Mouse (Mus musculus): ENCODE data around the gene Gm13285.

- no peak for TF ChIP-seq GABPA (IDR thresholded peaks at IDR 0.05; ENCODE audit: low read depth, low read length)
- no peak for TF ChIP-seq CTCF (IDR thresholded peaks at IDR 0.05 in 2 of 3, conservative IDR thresholded peaks at IDR 0.05 in 1 of 3; ENCODE audit: control insufficient read depth in 1 of 3, insufficient read depth in 1 of 3, low read depth in 2 of 3, low read length in 3 of 3, poor library complexity in 1 of 3, severe bottlenecking in 1 of 3)
- TF ChIP-seq MAZ (IDR thresholded peaks at IDR 0.05; ENCODE audit: low read depth, low read length), result no peak
- TF ChIP-seq ZNF384 (IDR thresholded peaks at IDR 0.05; ENCODE audit: low read depth, low read length), result no peak
- TF ChIP-seq E2F4 (IDR thresholded peaks at IDR 0.05; ENCODE audit: borderline replicate concordance, low read depth, low read length), result no peak
Observed at GRCm38 (mm10) chr4:88819659-88820058, 20.2 kb downstream of the Gm13285 start, which contains the start of gene Ifna11.

Measured in MEL (cell line).